Mouse (Mus musculus) forebrain, embryonic 14.5 days (tissue): ENCODE data around the gene Kifc1. TPM values are rescaled to one million over a fixed set of nuclear protein-coding genes. Genes with fewer than 3 reads are reported as not detected.
"Not testable (repeated sequence)": the region's sequence is repeated elsewhere in the genome, so short reads cannot be mapped to it uniquely, and the experiment has no call there.

Experiments
- ATAC-seq: fragments of 200-750 bp; cut with Nextera tagmentation; 2 replicates; pipeline ENCODE4 v1.8.0; 2017; ENCODE audit warnings: mild to moderate bottlenecking, moderate library complexity
- DNase-seq: peaks from one replicate; pipeline ENCODE4 v3.0.0-alpha.2; 2015; ENCODE audit warnings: low spot score
- H3K27ac ChIP-seq: fragments of 300-500 bp; sonication (generic); 2 replicates; pipeline ENCODE4 v1.5.1; 2014; ENCODE audit warnings: low read depth, mild to moderate bottlenecking, control low read depth, low read length, moderate library complexity
- H3K27me3 ChIP-seq: fragments of 300-500 bp; sonication (generic); replicated peaks from 2 replicates; pipeline ENCODE4 v1.6.1; 2014; ENCODE audit warnings: low read length, control low read depth, mixed read lengths; ENCODE audit not compliant: control insufficient read depth, insufficient read depth
- H3K36me3 ChIP-seq: fragments of 300-500 bp; sonication (generic); 2 replicates; pipeline ENCODE4 v1.6.1; 2014; ENCODE audit warnings: low read length, control low read depth; ENCODE audit not compliant: control insufficient read depth, insufficient read depth
- H3K4me1 ChIP-seq: fragments of 300-500 bp; sonication (generic); 2 replicates; pipeline ENCODE4 v1.6.1; 2014; ENCODE audit warnings: antibody characterized with exemption, low read length, control low read depth; ENCODE audit not compliant: control insufficient read depth, insufficient read depth
- H3K4me2 ChIP-seq: fragments of 300-500 bp; sonication (generic); 2 replicates; pipeline ENCODE4 v1.6.1; 2014; ENCODE audit warnings: mild to moderate bottlenecking, control low read depth, low read length
- H3K4me3 ChIP-seq: fragments of 300-500 bp; sonication (generic); 2 replicates; pipeline ENCODE4 v1.5.1; 2014; ENCODE audit warnings: low read depth, low read length, control low read depth
- H3K9ac ChIP-seq: fragments of 300-500 bp; sonication (generic); 2 replicates; pipeline ENCODE4 v1.6.1; 2014; ENCODE audit warnings: mild to moderate bottlenecking, low read length, control low read depth, moderate library complexity
- H3K9me3 ChIP-seq: fragments of 300-500 bp; sonication (generic); replicated peaks from 2 replicates; pipeline ENCODE4 v1.6.1; 2016; ENCODE audit warnings: low read length, control low read depth, mixed read lengths; ENCODE audit not compliant: control insufficient read depth
- WGBS: fragments of 180-500 bp; shearing (Covaris S2); extraction: QIAGEN DNeasy Blood & Tissue Kit; methylation state at CpG from one replicate; pipeline ENCODE4 v1.1.7; 2014; 5-methylcytosine and 5-hydroxymethylcytosine counted together
- polyA plus RNA-seq: library from polyadenylated mRNA; unstranded; fragments of >200 nt; fragmentation: Nextera tagmentation; extraction: Ambion mirVana; gene quantifications from 2 replicates; pipeline ENCODE4 v1.2.1, GENCODE M21; 2014

The Kifc1 gene
- polyA plus RNA-seq, 1 experiment from 2014 or later = 4.6 TPM

- no peak overlapping the region for H3K27ac ChIP-seq
- no peaks in the 10 kb centered on the region for H3K36me3 ChIP-seq
- DNase-seq (no peak), ATAC-seq (no peak)
- no peak overlapping the region for H3K9ac ChIP-seq
- H3K4me2 ChIP-seq = no peak overlapping the region
- 83% methylated on average over 4 of the region's 4 CpGs for WGBS
- no peaks in the 10 kb centered on the region for H3K9me3 ChIP-seq
- no peaks in the 10 kb centered on the region for H3K27me3 ChIP-seq
- H3K4me1 ChIP-seq = no peaks in the 10 kb centered on the region
- no peak overlapping the region for H3K4me3 ChIP-seq
Measured at GRCm38 (mm10) chr17:33899642-33900041, 9.2 kb upstream of the Kifc1 start.

- H3K9me3 ChIP-seq, DNase-seq, H3K4me2 ChIP-seq, H3K4me1 ChIP-seq, H3K36me3 ChIP-seq, H3K9ac ChIP-seq, H3K27me3 ChIP-seq, H3K27ac ChIP-seq, H3K4me3 ChIP-seq, ATAC-seq: not testable (repeated sequence)
- WGBS = 86% methylated on average over 4 of the region's 4 CpGs
Measured at GRCm38 (mm10) chr17:33898193-33898592, 7.7 kb upstream of the Kifc1 start.

- Histone ChIP-seq H3K4me2 (no peak overlapping the region), H3K27ac (no peak overlapping the region), H3K9ac (no peak overlapping the region), H3K36me3 (no peaks in the 10 kb centered on the region), H3K4me1 (no peaks in the 10 kb centered on the region), H3K27me3 (no peaks in the 10 kb centered on the region), H3K9me3 (no peaks in the 10 kb centered on the region), H3K4me3 (no peak overlapping the region)
- DNase-seq (peak; percentile 73), ATAC-seq (no peak)
- 43% methylated on average over 6 of the region's 6 CpGs for WGBS
Measured at GRCm38 (mm10) chr17:33897114-33897794, 6.8 kb upstream of the Kifc1 start.

GRCm38 (mm10) chr17:33893011-33893410 is 2.5 kb upstream of the Kifc1 start:
- H3K9ac ChIP-seq, H3K9me3 ChIP-seq, ATAC-seq, H3K4me1 ChIP-seq, H3K36me3 ChIP-seq, H3K27me3 ChIP-seq, DNase-seq, H3K27ac ChIP-seq, H3K4me2 ChIP-seq, H3K4me3 ChIP-seq: not testable (repeated sequence)
- 81% methylated on average over 4 of the region's 4 CpGs for WGBS

DNA sequence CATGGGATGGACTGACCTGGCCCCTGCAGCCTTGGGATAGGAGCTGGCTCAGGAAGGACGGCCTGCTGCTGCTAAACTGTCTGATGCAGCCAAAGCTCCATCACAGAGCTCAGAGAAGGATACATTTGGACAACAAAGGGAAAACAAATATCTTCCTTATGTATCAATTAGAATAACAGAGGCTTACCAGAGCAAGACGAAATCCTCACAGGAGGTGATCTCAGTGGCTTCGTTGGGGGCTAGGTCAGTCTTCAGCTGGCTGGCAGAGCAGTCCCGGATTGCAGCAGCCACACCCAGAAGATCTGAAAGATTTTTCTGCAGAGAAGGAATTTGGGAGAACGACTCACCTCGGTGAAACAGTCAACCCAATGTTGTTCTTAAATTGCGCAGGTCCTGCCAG is 2.0 kb upstream of the Kifc1 start:
- H3K4me3 ChIP-seq = no peak overlapping the region
- WGBS = 27% methylated on average over 7 of the region's 7 CpGs

GRCm38 (mm10) chr17:33891892-33892291 is 1.4 kb upstream of the Kifc1 start:
- not testable (repeated sequence) for H3K4me2 ChIP-seq, H3K4me3 ChIP-seq, H3K4me1 ChIP-seq, ATAC-seq, H3K9ac ChIP-seq, H3K9me3 ChIP-seq, DNase-seq, H3K27ac ChIP-seq, H3K27me3 ChIP-seq, H3K36me3 ChIP-seq
- 71% methylated on average over 6 of the region's 6 CpGs for WGBS

More for the DNA sequence above, 2.0 kb upstream of the Kifc1 start:
- H3K4me1 ChIP-seq = peaks cover 4% of the 10 kb centered on the region; the same call in 1 of the 2 replicates
- H3K36me3 ChIP-seq = no peaks in the 10 kb centered on the region
- H3K9me3 ChIP-seq = no peaks in the 10 kb centered on the region
- H3K9ac ChIP-seq = no peak overlapping the region
- ATAC-seq (no peak), DNase-seq (no peak)
- no peaks in the 10 kb centered on the region for H3K27me3 ChIP-seq
- H3K27ac ChIP-seq = no peak overlapping the region
- H3K4me2 ChIP-seq = no peak overlapping the region

DNA sequence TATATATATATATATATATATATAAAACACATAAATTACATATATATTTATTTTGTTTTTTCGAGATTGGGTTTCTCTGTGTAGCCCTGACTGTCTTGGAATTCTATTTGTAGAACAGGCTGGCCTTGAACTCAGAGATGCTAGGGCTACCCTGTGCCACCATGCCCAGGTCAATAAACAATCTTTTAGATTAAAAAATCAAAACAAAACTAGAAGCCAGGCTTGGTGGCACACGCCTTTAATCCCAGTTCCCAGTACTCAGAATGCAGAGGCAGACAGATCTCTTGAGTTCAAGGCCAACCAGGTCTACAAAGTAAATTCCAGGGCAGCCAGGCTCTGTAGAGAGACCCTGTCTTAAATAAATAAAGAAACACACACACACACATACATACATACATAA is 896 bp upstream of the Kifc1 start:
- ATAC-seq = no peak
- H3K4me3 ChIP-seq = no peak overlapping the region
- 73% methylated on average over 2 of the region's 2 CpGs for WGBS

GRCm38 (mm10) chr17:33889941-33890532 is 424 bp downstream of the Kifc1 start:
- H3K4me2 ChIP-seq = peak overlapping the region; percentile 60
- not testable (repeated sequence) for H3K27ac ChIP-seq, H3K9me3 ChIP-seq, DNase-seq, H3K36me3 ChIP-seq, H3K27me3 ChIP-seq, ATAC-seq, H3K4me1 ChIP-seq
- H3K4me3 ChIP-seq = peak overlapping the region; percentile 54
- under 1% methylated on average over 43 of the region's 44 CpGs for WGBS
- peak overlapping the region; percentile 65 for H3K9ac ChIP-seq

More for the DNA sequence above, 896 bp upstream of the Kifc1 start:
- H3K4me2 ChIP-seq = no peak overlapping the region
- H3K27me3 ChIP-seq = no peaks in the 10 kb centered on the region
- no peaks in the 10 kb centered on the region for H3K9me3 ChIP-seq
- H3K36me3 ChIP-seq = peaks cover under 1% of the 10 kb centered on the region; the same call in 1 of the 2 replicates
- H3K4me1 ChIP-seq = peaks cover 4% of the 10 kb centered on the region; the same call in 1 of the 2 replicates
- no peak for DNase-seq
- no peak overlapping the region for H3K27ac ChIP-seq
- H3K9ac ChIP-seq = no peak overlapping the region

DNA sequence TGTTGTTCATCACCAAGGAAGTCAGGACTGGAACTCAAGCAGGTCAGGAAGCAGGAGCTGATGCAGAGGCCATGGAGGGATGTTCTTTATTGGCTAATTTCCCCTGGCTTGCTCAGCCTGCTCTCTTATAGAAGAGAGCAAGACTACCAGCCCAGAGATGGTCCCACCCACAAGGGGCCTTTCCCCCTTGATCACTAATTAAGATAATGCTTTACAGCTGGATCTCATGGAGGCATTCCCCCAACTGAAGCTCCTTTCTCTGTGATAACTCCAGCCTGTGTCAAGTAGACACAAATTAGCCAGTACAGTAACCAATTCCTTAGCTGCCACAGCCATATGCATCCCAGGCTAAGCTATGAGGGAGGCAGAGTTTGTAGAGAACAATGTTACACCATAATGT is 2.2 kb downstream of the Kifc1 start:
- H3K27ac ChIP-seq, H3K4me3 ChIP-seq, H3K4me1 ChIP-seq, DNase-seq, H3K9me3 ChIP-seq, H3K27me3 ChIP-seq, ATAC-seq, H3K9ac ChIP-seq: not testable (repeated sequence)
- peaks cover 12% of the 10 kb centered on the region for H3K36me3 ChIP-seq
- H3K4me2 ChIP-seq = peak overlapping the region; percentile 60
